Mouse (Mus musculus) C2C12 (cell line): ENCODE measurements around the gene Ppp1cc.

Experiments used
- CTCF ChIP-seq: IDR thresholded peaks from one replicate; pipeline ENCODE4 v1.5.1; 2011; ENCODE audit not compliant: control insufficient read depth, insufficient read depth, insufficient read length
- MAX ChIP-seq: IDR thresholded peaks from one replicate; pipeline ENCODE4 v1.6.1; 2011; ENCODE audit warnings: mild to moderate bottlenecking, control low read depth
- MYOG ChIP-seq: IDR thresholded peaks from one replicate; pipeline ENCODE4 v1.6.1; 2011; ENCODE audit not compliant: control insufficient read depth, insufficient read length; ENCODE audit errors: extremely low read depth

- no peak for TF ChIP-seq CTCF
- TF ChIP-seq MAX = no peak
- no peak for TF ChIP-seq MYOG
Measured at GRCm38 (mm10) chr5:122224291-122224690, 66.2 kb downstream of the Ppp1cc start.
